Mouse (Mus musculus): ENCODE measurements at regions not wholly inside any gene's neighbourhood (a gene's known extent, or its start where the extent isn't known, plus 50 kb on each side); places are given as distances from the start of the nearest gene placed in this dataset.

GRCm38 (mm10) chr4:32074399-32075296 is 110.8 kb downstream of the Map3k7 start:
- DNase-seq = no peak

GRCm38 (mm10) chr4:32076391-32076925 is 112.6 kb downstream of the Map3k7 start:
- DNase-seq = no peak

GRCm38 (mm10) chr4:32083456-32083855 is 119.6 kb downstream of the Map3k7 start:
- no peak for DNase-seq

GRCm38 (mm10) chr4:32084250-32084869 is 120.5 kb downstream of the Map3k7 start:
- no peak for DNase-seq

- DNase-seq = no peak
Measured at GRCm38 (mm10) chr4:32085040-32085439, 121.1 kb downstream of the Map3k7 start.

GRCm38 (mm10) chr4:32091086-32091485 is 127.2 kb downstream of the Map3k7 start:
- no peak for DNase-seq

GRCm38 (mm10) chr4:32092320-32093041 is 128.6 kb downstream of the Map3k7 start:
- DNase-seq = no peak

- peak; percentile 5 for DNase-seq
Measured at GRCm38 (mm10) chr4:32098233-32098632, 134.3 kb downstream of the Map3k7 start.

- no peak for DNase-seq
Measured at GRCm38 (mm10) chr4:32101002-32101401, 137.1 kb downstream of the Map3k7 start.

GRCm38 (mm10) chr4:32106664-32107171 is 131.9 kb upstream of the Bach2 start:
- DNase-seq = no peak

- no peak for DNase-seq
Measured at GRCm38 (mm10) chr4:32122320-32122719, 116.3 kb upstream of the Bach2 start.

- no peak for DNase-seq
Measured at GRCm38 (mm10) chr4:32126828-32127227, 111.8 kb upstream of the Bach2 start.

- no peak for DNase-seq
Measured at GRCm38 (mm10) chr4:32130594-32130993, 108.0 kb upstream of the Bach2 start.

- no peak for DNase-seq
Measured at GRCm38 (mm10) chr4:32131819-32132218, 106.8 kb upstream of the Bach2 start.

- no peak for DNase-seq
Measured at GRCm38 (mm10) chr4:32136151-32136550, 102.5 kb upstream of the Bach2 start.

GRCm38 (mm10) chr4:32137243-32137642 is 101.4 kb upstream of the Bach2 start:
- no peak for DNase-seq

- no peak for DNase-seq
Measured at GRCm38 (mm10) chr4:32137966-32138365, 100.6 kb upstream of the Bach2 start.

GRCm38 (mm10) chr4:32139586-32139985 is 99.0 kb upstream of the Bach2 start:
- DNase-seq = no peak

GRCm38 (mm10) chr4:32140068-32140467 is 98.5 kb upstream of the Bach2 start:
- DNase-seq = no peak

- no peak for DNase-seq
Measured at GRCm38 (mm10) chr4:32142198-32142597, 96.4 kb upstream of the Bach2 start.

- DNase-seq = no peak
Measured at GRCm38 (mm10) chr4:32147146-32147545, 91.5 kb upstream of the Bach2 start.

GRCm38 (mm10) chr4:32148597-32148996 is 90.0 kb upstream of the Bach2 start:
- no peak for DNase-seq

GRCm38 (mm10) chr4:32149171-32149570 is 89.4 kb upstream of the Bach2 start:
- DNase-seq = no peak
